ENCODE assay signal across 15 mouse cellular contexts in the genomic region with DNA sequence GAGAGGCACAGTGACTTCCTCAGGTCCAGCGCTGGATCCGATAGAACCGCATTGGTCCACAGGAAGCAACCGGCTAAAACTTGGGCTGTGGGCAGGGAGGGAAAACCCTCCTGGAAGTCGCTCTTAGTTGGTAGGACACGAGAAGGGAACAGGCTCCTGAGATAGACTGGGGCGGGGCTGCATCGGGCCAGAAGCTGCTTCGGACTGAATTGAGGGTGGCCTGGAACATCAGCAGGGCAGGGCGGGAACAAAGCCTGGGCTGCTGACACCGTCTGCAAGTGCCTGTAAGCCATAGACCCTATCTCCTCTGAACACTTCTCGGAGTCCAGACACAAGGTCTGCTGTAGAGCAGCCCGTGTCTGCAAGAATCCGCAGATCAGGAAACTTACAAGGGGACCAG. TPM values are rescaled to one million over a fixed set of nuclear protein-coding genes. Genes with fewer than 3 reads are reported as not detected.
DNase-seq lines count a peak whose midpoint lies in the region; ATAC-seq and TF ChIP-seq lines count a peak whose summit lies in the region.
"Had no signal": no experiment of that assay in that cellular context is flagged by ENCODE, and none has a peak within 500 bp of the region (broad histone marks: within the 10 kb centered on the region; RNA-seq: fewer than 3 reads in every experiment).

No protein-coding gene starts in this region.

- H3K27ac ChIP-seq in forebrain, embryonic 12.5 days, result peak overlapping the region; percentile 25; the same call in 1 of the 2 replicates
- H3K27ac ChIP-seq in forebrain, embryonic 16.5 days (ENCODE audit: low read length), result no peak overlapping the region
- H3K27ac ChIP-seq in liver, embryonic 13.5 days, result peak overlapping the region; percentile 100
- H3K27ac ChIP-seq in lung, postnatal 0 days (ENCODE audit: low read length), result no peak overlapping the region
- H3K27ac ChIP-seq: neural tube, embryonic 13.5 days had no signal

- H3K4me3 ChIP-seq in forebrain, embryonic 12.5 days (replicated peaks), result no peak overlapping the region
- H3K4me3 ChIP-seq in forebrain, embryonic 16.5 days (replicated peaks; ENCODE audit: low read length), result no peak overlapping the region
- H3K4me3 ChIP-seq in liver, embryonic 13.5 days (replicated peaks), result peak overlapping the region; percentile 47
- no peak overlapping the region for H3K4me3 ChIP-seq in lung, postnatal 0 days (ENCODE audit: low read depth, low read length)
- H3K4me3 ChIP-seq: neural tube, embryonic 13.5 days had no signal

- peak; percentile 41 for DNase-seq in spleen, adult 12 weeks (ENCODE audit: low spot score)
- no peak for DNase-seq in spleen, adult 18-20 months
- DNase-seq in liver, embryonic 13.5 days, result peak; percentile 76
- no peak for DNase-seq in urinary bladder, adult 2 months (ENCODE audit: low spot score)
- DNase-seq in right cerebral cortex, postnatal 4 days, result no peak
- no peak for DNase-seq in lung, postnatal 0 days (ENCODE audit: low spot score)
- DNase-seq: cerebellum, adult 8-10 months; embryo, embryonic 11 days; gastrocnemius, postnatal 36 days; kidney, adult 8-10 months; left cerebral cortex, postnatal 4 days; lung, postnatal 10 days had no signal

- no peak for ATAC-seq in forebrain, embryonic 12.5 days (ENCODE audit: low FRiP score)
- no peak for ATAC-seq in forebrain, embryonic 16.5 days
- peak; percentile 52 for ATAC-seq in liver, embryonic 13.5 days (ENCODE audit: low read depth)
- ATAC-seq in lung, postnatal 0 days, result no peak

- no peak for TF ChIP-seq EP300 in lung, postnatal 0 days (IDR thresholded peaks at IDR 0.05)

- no peaks in the 10 kb centered on the region for H3K9me3 ChIP-seq in forebrain, embryonic 12.5 days
- no peaks in the 10 kb centered on the region for H3K9me3 ChIP-seq in forebrain, embryonic 16.5 days (ENCODE audit: control insufficient read depth, low read length)
- no peaks in the 10 kb centered on the region for H3K9me3 ChIP-seq in liver, embryonic 13.5 days (replicated peaks)
- H3K9me3 ChIP-seq in lung, postnatal 0 days (ENCODE audit: low read length), result no peaks in the 10 kb centered on the region
- H3K9me3 ChIP-seq: neural tube, embryonic 13.5 days had no signal

- 51% methylated on average over 14 of the region's 14 CpGs for WGBS in forebrain, embryonic 12.5 days
- WGBS in forebrain, embryonic 16.5 days, result 46% methylated on average over 14 of the region's 14 CpGs
- 26% methylated on average over 14 of the region's 14 CpGs for WGBS in liver, embryonic 13.5 days (ENCODE audit: insufficient replicate concordance)
- 43% methylated on average over 14 of the region's 14 CpGs for WGBS in lung, postnatal 0 days

- H3K9ac ChIP-seq in forebrain, embryonic 12.5 days, result no peak overlapping the region
- no peak overlapping the region for H3K9ac ChIP-seq in forebrain, embryonic 16.5 days (replicated peaks; ENCODE audit: low read depth, low read length)
- peak overlapping the region; percentile 91 for H3K9ac ChIP-seq in liver, embryonic 13.5 days
- H3K9ac ChIP-seq in lung, postnatal 0 days (replicated peaks; ENCODE audit: low read depth), result no peak overlapping the region
- H3K9ac ChIP-seq: neural tube, embryonic 13.5 days had no signal

- no peak overlapping the region for H3K4me2 ChIP-seq in forebrain, embryonic 12.5 days
- no peak overlapping the region for H3K4me2 ChIP-seq in forebrain, embryonic 16.5 days (ENCODE audit: low read length)
- peak overlapping the region; percentile 79 for H3K4me2 ChIP-seq in liver, embryonic 13.5 days
- no peak overlapping the region for H3K4me2 ChIP-seq in lung, postnatal 0 days (replicated peaks; ENCODE audit: low read depth, low read length)
- H3K4me2 ChIP-seq: neural tube, embryonic 13.5 days had no signal

- TF ChIP-seq CTCF in lung, postnatal 0 days (IDR thresholded peaks at IDR 0.05), result no peak

- peaks cover 17% of the 10 kb centered on the region for H3K4me1 ChIP-seq in forebrain, embryonic 12.5 days
- peaks cover 11% of the 10 kb centered on the region for H3K4me1 ChIP-seq in forebrain, embryonic 16.5 days (replicated peaks; ENCODE audit: control insufficient read depth, insufficient read depth, low read length)
- peaks cover 94% of the 10 kb centered on the region for H3K4me1 ChIP-seq in liver, embryonic 13.5 days (replicated peaks)
- no peaks in the 10 kb centered on the region for H3K4me1 ChIP-seq in lung, postnatal 0 days (ENCODE audit: insufficient read depth, low read depth, low read length)

- no peaks in the 10 kb centered on the region for H3K36me3 ChIP-seq in forebrain, embryonic 12.5 days (replicated peaks)
- H3K36me3 ChIP-seq in forebrain, embryonic 16.5 days (ENCODE audit: control insufficient read depth, insufficient read depth), result no peaks in the 10 kb centered on the region
- no peaks in the 10 kb centered on the region for H3K36me3 ChIP-seq in liver, embryonic 13.5 days
- H3K36me3 ChIP-seq in lung, postnatal 0 days (ENCODE audit: insufficient read depth, low read length), result no peaks in the 10 kb centered on the region
- H3K36me3 ChIP-seq: neural tube, embryonic 13.5 days had no signal

- peaks cover 12% of the 10 kb centered on the region; the same call in 1 of the 2 replicates for H3K27me3 ChIP-seq in forebrain, embryonic 12.5 days
- H3K27me3 ChIP-seq in forebrain, embryonic 16.5 days (replicated peaks; ENCODE audit: control insufficient read depth, insufficient read depth, low read length), result no peaks in the 10 kb centered on the region
- H3K27me3 ChIP-seq in liver, embryonic 13.5 days, result peaks cover 24% of the 10 kb centered on the region
- H3K27me3 ChIP-seq in lung, postnatal 0 days (replicated peaks; ENCODE audit: insufficient read depth, low read length), result no peaks in the 10 kb centered on the region

RNA-seq across cellular contexts. Expression of a gene that starts 6.9 kb away (rescaled TPM):
- polyA plus RNA-seq in forebrain, embryonic 12.5 days (2016; fragmentation: Nextera tagmentation; extraction: Ambion mirVana), result 21.2 and 25.7 TPM in 2 replicates
- polyA plus RNA-seq in forebrain, embryonic 16.5 days (2015; fragmentation: Nextera tagmentation; extraction: Ambion mirVana), result 2.0 and 2.9 TPM in 2 replicates
- 734 and 914 TPM in 2 replicates for polyA plus RNA-seq in liver, embryonic 13.5 days (2015; fragmentation: Nextera tagmentation; extraction: Ambion mirVana)
- 0.01 TPM in 1 of 2 replicates, not detected in the other for polyA plus RNA-seq in urinary bladder, adult 2 months (2012; rRNA removed)
- polyA plus RNA-seq in lung, postnatal 0 days (2015; fragmentation: Nextera tagmentation; extraction: Ambion mirVana), result 9.7 and 9.8 TPM in 2 replicates

RNA-seq across cellular contexts. Expression of a gene that starts 20.3 kb away (rescaled TPM):
- 103 and 113 TPM in 2 replicates for polyA plus RNA-seq in forebrain, embryonic 12.5 days (2016; fragmentation: Nextera tagmentation; extraction: Ambion mirVana)
- 129 and 156 TPM in 2 replicates for polyA plus RNA-seq in forebrain, embryonic 16.5 days (2015; fragmentation: Nextera tagmentation; extraction: Ambion mirVana)
- 1.5 and 1.7 TPM in 2 replicates for polyA plus RNA-seq in liver, embryonic 13.5 days (2015; fragmentation: Nextera tagmentation; extraction: Ambion mirVana)
- 1.4 and 2.9 TPM in 2 replicates for polyA plus RNA-seq in urinary bladder, adult 2 months (2012; rRNA removed)
- 1.7 and 1.9 TPM in 2 replicates for polyA plus RNA-seq in lung, postnatal 0 days (2015; fragmentation: Nextera tagmentation; extraction: Ambion mirVana)

RNA-seq across cellular contexts. Expression of a gene that starts 34.8 kb away (rescaled TPM):
- 173 TPM in 2 replicates for polyA plus RNA-seq in forebrain, embryonic 12.5 days (2016; fragmentation: Nextera tagmentation; extraction: Ambion mirVana)
- 134 and 143 TPM in 2 replicates for polyA plus RNA-seq in forebrain, embryonic 16.5 days (2015; fragmentation: Nextera tagmentation; extraction: Ambion mirVana)
- polyA plus RNA-seq in liver, embryonic 13.5 days (2015; fragmentation: Nextera tagmentation; extraction: Ambion mirVana), result 388 and 390 TPM in 2 replicates
- polyA plus RNA-seq in urinary bladder, adult 2 months (2012; rRNA removed), result 80.3 and 88.2 TPM in 2 replicates
- 214 TPM in 2 replicates for polyA plus RNA-seq in lung, postnatal 0 days (2015; fragmentation: Nextera tagmentation; extraction: Ambion mirVana)

RNA-seq across cellular contexts. Expression of a gene that starts 53.4 kb away (rescaled TPM):
- 111 and 121 TPM in 2 replicates for polyA plus RNA-seq in forebrain, embryonic 12.5 days (2016; fragmentation: Nextera tagmentation; extraction: Ambion mirVana)
- polyA plus RNA-seq in forebrain, embryonic 16.5 days (2015; fragmentation: Nextera tagmentation; extraction: Ambion mirVana), result 99.1 and 116 TPM in 2 replicates
- polyA plus RNA-seq in liver, embryonic 13.5 days (2015; fragmentation: Nextera tagmentation; extraction: Ambion mirVana), result 70.0 and 81.5 TPM in 2 replicates
- 45.7 and 61.5 TPM in 2 replicates for polyA plus RNA-seq in urinary bladder, adult 2 months (2012; rRNA removed)
- 53.7 and 60.9 TPM in 2 replicates for polyA plus RNA-seq in lung, postnatal 0 days (2015; fragmentation: Nextera tagmentation; extraction: Ambion mirVana)

RNA-seq across cellular contexts. Expression of a gene that starts 57.2 kb away (rescaled TPM):
- polyA plus RNA-seq in forebrain, embryonic 12.5 days (2016; fragmentation: Nextera tagmentation; extraction: Ambion mirVana), result 55.5 and 57.6 TPM in 2 replicates
- polyA plus RNA-seq in forebrain, embryonic 16.5 days (2015; fragmentation: Nextera tagmentation; extraction: Ambion mirVana), result 68.0 and 72.8 TPM in 2 replicates
- 59.5 and 63.3 TPM in 2 replicates for polyA plus RNA-seq in liver, embryonic 13.5 days (2015; fragmentation: Nextera tagmentation; extraction: Ambion mirVana)
- polyA plus RNA-seq in urinary bladder, adult 2 months (2012; rRNA removed), result 190 and 251 TPM in 2 replicates
- 215 and 223 TPM in 2 replicates for polyA plus RNA-seq in lung, postnatal 0 days (2015; fragmentation: Nextera tagmentation; extraction: Ambion mirVana)

Comparison
In these comparisons a context has a peak if more than half of its experiments do, and no peak if none do; other contexts are left out.
1. H3K27ac ChIP-seq: peak in forebrain, embryonic 12.5 days (single experiment) and liver, embryonic 13.5 days (single experiment); none in forebrain, embryonic 16.5 days (single experiment) and lung, postnatal 0 days (single experiment).
2. DNase-seq: peak in spleen, adult 12 weeks (single experiment) and liver, embryonic 13.5 days (single experiment); none in spleen, adult 18-20 months (0 of 2), urinary bladder, adult 2 months (single experiment), right cerebral cortex, postnatal 4 days (single experiment) and lung, postnatal 0 days (single experiment).
3. RNA of a gene that starts 6.9 kb away (polyA plus RNA-seq): 734 to 914 TPM in liver, embryonic 13.5 days; 21.2 to 25.7 TPM in forebrain, embryonic 12.5 days, 9.7 to 9.8 TPM in lung, postnatal 0 days, 2.0 to 2.9 TPM in forebrain, embryonic 16.5 days and 0.01 TPM in urinary bladder, adult 2 months; every median in the first group is over 10 times any median in the second.
4. RNA of a gene that starts 20.3 kb away (polyA plus RNA-seq): 129 to 156 TPM in forebrain, embryonic 16.5 days and 103 to 113 TPM in forebrain, embryonic 12.5 days; 1.5 to 1.7 TPM in liver, embryonic 13.5 days, 1.7 to 1.9 TPM in lung, postnatal 0 days and 1.4 to 2.9 TPM in urinary bladder, adult 2 months; every median in the first group is over 10 times any median in the second.